Mouse (Mus musculus) liver, embryonic 13.5 days (tissue): ENCODE results near the gene Idh2. TPM values are rescaled to one million over a fixed set of nuclear protein-coding genes. Genes with fewer than 3 reads are reported as not detected.
"Not testable (repeated sequence)": the region's sequence is repeated elsewhere in the genome, so short reads cannot be mapped to it uniquely, and the experiment has no call there.

Experiments
- ATAC-seq: fragments of 200-750 bp; cut with Nextera tagmentation; 2 replicates; pipeline ENCODE4 v1.8.0; 2017; ENCODE audit warnings: low read depth, mild to moderate bottlenecking, moderate number of reproducible peaks, moderate library complexity
- DNase-seq: peaks from one replicate; pipeline ENCODE4 v3.0.0; 2022
- H3K27ac ChIP-seq: fragments of 300-500 bp; sonication (generic); 2 replicates; pipeline ENCODE4 v1.5.1; 2015; ENCODE audit warnings: moderate library complexity, mild to moderate bottlenecking, inconsistent platforms
- H3K27me3 ChIP-seq: fragments of 300-500 bp; sonication (generic); 2 replicates; pipeline ENCODE4 v1.6.1; 2015; ENCODE audit warnings: mild to moderate bottlenecking, inconsistent platforms
- H3K36me3 ChIP-seq: fragments of 300-500 bp; sonication (generic); 2 replicates; pipeline ENCODE4 v1.6.1; 2015; ENCODE audit warnings: mild to moderate bottlenecking, inconsistent platforms
- H3K4me1 ChIP-seq: fragments of 300-500 bp; sonication (generic); replicated peaks from 2 replicates; pipeline ENCODE4 v1.6.1; 2015; ENCODE audit warnings: inconsistent platforms
- H3K4me2 ChIP-seq: fragments of 300-500 bp; sonication (generic); 2 replicates; pipeline ENCODE4 v1.6.1; 2015; ENCODE audit warnings: inconsistent platforms, mild to moderate bottlenecking, moderate library complexity
- H3K4me3 ChIP-seq: fragments of 300-500 bp; sonication (generic); replicated peaks from 2 replicates; pipeline ENCODE4 v1.5.1; 2015; ENCODE audit warnings: mild to moderate bottlenecking, inconsistent platforms
- H3K9ac ChIP-seq: fragments of 300-500 bp; sonication (generic); 2 replicates; pipeline ENCODE4 v1.6.1; 2015; ENCODE audit warnings: mild to moderate bottlenecking, inconsistent platforms
- H3K9me3 ChIP-seq: fragments of 300-500 bp; sonication (generic); replicated peaks from 2 replicates; pipeline ENCODE4 v1.6.1; 2016; ENCODE audit warnings: inconsistent platforms
- WGBS: fragments of 180-500 bp; shearing (Covaris S2); methylation state at CpG from one replicate; pipeline ENCODE4 v1.1.7; 2015; ENCODE audit not compliant: insufficient replicate concordance; 5-methylcytosine and 5-hydroxymethylcytosine counted together
- polyA plus RNA-seq: library from polyadenylated mRNA; unstranded; fragments of >200 nt; fragmentation: Nextera tagmentation; extraction: Ambion mirVana; gene quantifications from 2 replicates; pipeline ENCODE4 v1.2.1, GENCODE M21; 2015

The Idh2 gene
- polyA plus RNA-seq, 1 experiment from 2014 or later = 137 TPM

- WGBS = 49% methylated on average over 4 of the region's 4 CpGs
- no peaks in the 10 kb centered on the region for H3K9me3 ChIP-seq
- peaks cover 85% of the 10 kb centered on the region for H3K4me1 ChIP-seq
- peak overlapping the region; percentile 78 for H3K27ac ChIP-seq
- H3K27me3 ChIP-seq = no peaks in the 10 kb centered on the region
- no peaks in the 10 kb centered on the region for H3K36me3 ChIP-seq
- peak overlapping the region; percentile 1; the same call in 1 of the 2 replicates for H3K4me2 ChIP-seq
- ATAC-seq = peak; percentile 52
- DNase-seq = no peak
- H3K4me3 ChIP-seq = no peak overlapping the region
- no peak overlapping the region for H3K9ac ChIP-seq
These were observed 58.0 kb downstream of the Idh2 start for GRCm38 (mm10) chr7:80057002-80057691.

- DNase-seq (no peak), ATAC-seq (no peak)
- H3K9me3 ChIP-seq = no peaks in the 10 kb centered on the region
- no peak overlapping the region for H3K4me3 ChIP-seq
- H3K4me1 ChIP-seq = peaks cover 83% of the 10 kb centered on the region
- H3K27me3 ChIP-seq = no peaks in the 10 kb centered on the region
- no peak overlapping the region for H3K9ac ChIP-seq
- no peaks in the 10 kb centered on the region for H3K36me3 ChIP-seq
- H3K27ac ChIP-seq = no peak overlapping the region
- WGBS = 48% methylated on average over 12 of the region's 12 CpGs
- H3K4me2 ChIP-seq = no peak overlapping the region
These were observed 59.4 kb downstream of the Idh2 start for GRCm38 (mm10) chr7:80055781-80056180.

- ATAC-seq (no peak), DNase-seq (no peak)
- Histone ChIP-seq H3K4me1 (peaks cover 73% of the 10 kb centered on the region), H3K9ac (no peak overlapping the region), H3K27me3 (no peaks in the 10 kb centered on the region), H3K9me3 (no peaks in the 10 kb centered on the region), H3K4me2 (no peak overlapping the region), H3K4me3 (no peak overlapping the region), H3K27ac (no peak overlapping the region), H3K36me3 (no peaks in the 10 kb centered on the region)
- WGBS = 76% methylated on average over 9 of the region's 9 CpGs
These were observed 62.0 kb downstream of the Idh2 start for GRCm38 (mm10) chr7:80053147-80053546.

GRCm38 (mm10) chr7:80052261-80052660, 62.9 kb downstream of the Idh2 start:
- Histone ChIP-seq H3K27ac (no peak overlapping the region; the same call in 1 of the 2 replicates), H3K27me3 (no peaks in the 10 kb centered on the region), H3K4me1 (peaks cover 72% of the 10 kb centered on the region), H3K9me3 (no peaks in the 10 kb centered on the region), H3K4me3 (no peak overlapping the region), H3K36me3 (no peaks in the 10 kb centered on the region), H3K9ac (no peak overlapping the region), H3K4me2 (no peak overlapping the region)
- DNase-seq = no peak
- no peak for ATAC-seq
- 67% methylated on average over 11 of the region's 11 CpGs for WGBS

- Histone ChIP-seq H3K4me2 (no peak overlapping the region), H3K27me3 (no peaks in the 10 kb centered on the region), H3K36me3 (no peaks in the 10 kb centered on the region), H3K4me1 (peaks cover 72% of the 10 kb centered on the region), H3K9ac (no peak overlapping the region), H3K27ac (no peak overlapping the region; the same call in 1 of the 2 replicates), H3K4me3 (no peak overlapping the region), H3K9me3 (no peaks in the 10 kb centered on the region)
- ATAC-seq = no peak
- WGBS = 70% methylated on average over 6 of the region's 6 CpGs
- DNase-seq = no peak
These were observed 63.4 kb downstream of the Idh2 start for GRCm38 (mm10) chr7:80051835-80052234.

- DNase-seq, ATAC-seq, H3K9me3 ChIP-seq, H3K4me3 ChIP-seq, H3K9ac ChIP-seq, H3K27me3 ChIP-seq, H3K36me3 ChIP-seq, H3K4me2 ChIP-seq, H3K27ac ChIP-seq: not testable (repeated sequence)
- 97% methylated on average over 1 of the region's 1 CpGs for WGBS
- H3K4me1 ChIP-seq = peaks cover 65% of the 10 kb centered on the region
These were observed 64.8 kb downstream of the Idh2 start for GRCm38 (mm10) chr7:80050382-80050781.

- ATAC-seq (0 out of 2 replicates have a peak, but pooled peaks have one; percentile 17), DNase-seq (no peak)
- 41% methylated on average over 2 of the region's 2 CpGs for WGBS
- Histone ChIP-seq H3K36me3 (no peaks in the 10 kb centered on the region), H3K4me1 (peaks cover 67% of the 10 kb centered on the region), H3K27me3 (no peaks in the 10 kb centered on the region), H3K4me3 (no peak overlapping the region), H3K4me2 (no peak overlapping the region), H3K9me3 (no peaks in the 10 kb centered on the region), H3K27ac (no peak overlapping the region), H3K9ac (no peak overlapping the region)
These were observed 65.4 kb downstream of the Idh2 start for GRCm38 (mm10) chr7:80049746-80050145.

- WGBS = 77% methylated on average over 4 of the region's 4 CpGs
- no peaks in the 10 kb centered on the region for H3K36me3 ChIP-seq
- no peaks in the 10 kb centered on the region for H3K9me3 ChIP-seq
- DNase-seq (no peak), ATAC-seq (no peak)
- no peak overlapping the region for H3K27ac ChIP-seq
- peaks cover 69% of the 10 kb centered on the region for H3K4me1 ChIP-seq
- no peak overlapping the region for H3K9ac ChIP-seq
- no peak overlapping the region for H3K4me2 ChIP-seq
- no peak overlapping the region for H3K4me3 ChIP-seq
- no peaks in the 10 kb centered on the region for H3K27me3 ChIP-seq
These were observed 68.2 kb downstream of the Idh2 start for GRCm38 (mm10) chr7:80047041-80047440.

Other genes starting within 250 kb of the Idh2 start
- 11.3 and 17.1 TPM in 2 replicates for gene Ap3s2, start 194.7 kb downstream of the Idh2 start, polyA plus RNA-seq
- 4.1 and 4.7 TPM in 2 replicates for gene Arpin, start 180.0 kb downstream of the Idh2 start, polyA plus RNA-seq
- gene Zfp710, start 90.6 kb downstream of the Idh2 start, polyA plus RNA-seq = 3.9 and 5.2 TPM in 2 replicates
- gene Sema4b, start 71.4 kb upstream of the Idh2 start, polyA plus RNA-seq = 13.1 and 14.1 TPM in 2 replicates
- gene Cib1, start 117.4 kb upstream of the Idh2 start, polyA plus RNA-seq = 91.0 and 102 TPM in 2 replicates
- 2.4 and 3.0 TPM in 2 replicates for gene Gdpgp1, start 117.5 kb upstream of the Idh2 start, polyA plus RNA-seq
- 0.23 and 0.72 TPM in 2 replicates for gene Ttll13, start 131.0 kb upstream of the Idh2 start, polyA plus RNA-seq
- gene Ngrn, start 145.8 kb upstream of the Idh2 start, polyA plus RNA-seq = 33.5 and 37.2 TPM in 2 replicates
- 4.4 and 7.9 TPM in 2 replicates for gene Vps33b, start 154.3 kb upstream of the Idh2 start, polyA plus RNA-seq
- gene Prc1, start 179.1 kb upstream of the Idh2 start, polyA plus RNA-seq = 114 and 130 TPM in 2 replicates
- gene Rccd1, start 209.1 kb upstream of the Idh2 start, polyA plus RNA-seq = 3.3 and 3.4 TPM in 2 replicates
- gene Unc45a, start 225.6 kb upstream of the Idh2 start, polyA plus RNA-seq = 10.3 and 11.5 TPM in 2 replicates
- 3.8 and 4.2 TPM in 2 replicates for gene Hddc3, start 227.7 kb upstream of the Idh2 start, polyA plus RNA-seq